Mouse (Mus musculus): ENCODE data around the gene Spindoc. TPM values are rescaled to one million over a fixed set of nuclear protein-coding genes. Genes with fewer than 3 reads are reported as not detected.

Gene Spindoc
- total RNA-seq, 4 experiments from 2014 or later = 21.8 to 27.1 (median 25.3) TPM

Small RNA genes within 50 kb of the gene (microRNA-seq; reads per million reads assigned to microRNA genes)
- 0 to 0.66 reads per million in 2 experiments for gene Mir6991

Other genes with a start within 250 kb of the Spindoc start
- 100 to 1,000 TPM; 267 to 296 (median 278) TPM for gene Otub1, start 176.7 kb downstream of the Spindoc start, total RNA-seq (2022)
- gene Cox8a, start 165.4 kb downstream of the Spindoc start, total RNA-seq (2022) = 1,000 to 10,000 TPM; 1,021 to 1,102 (median 1,060) TPM
- gene Naa40, start 141.8 kb downstream of the Spindoc start, total RNA-seq (2022) = 10 to 100 TPM; 30.6 to 39.2 (median 32.3) TPM
- gene Rcor2, start 115.7 kb downstream of the Spindoc start, total RNA-seq (2022) = 10 to 100 TPM; 15.5 to 17.6 (median 15.6) TPM
- 100 to 1,000 TPM; 126 to 144 (median 137) TPM for gene Mark2, start 41.1 kb downstream of the Spindoc start, total RNA-seq (2022)
- gene 2700081O15Rik, start 34.6 kb upstream of the Spindoc start, total RNA-seq (2022) = 10 to 100 TPM; 28.0 to 28.8 (median 28.5) TPM
- gene Rtn3, start 100.3 kb upstream of the Spindoc start, total RNA-seq (2022) = 100 to 1,000 TPM; 773 to 859 (median 828) TPM
- 10 to 100 TPM; 24.0 to 29.8 (median 27.7) TPM for gene Atl3, start 111.0 kb upstream of the Spindoc start, total RNA-seq (2022)
- gene Pla2g16, start 174.5 kb upstream of the Spindoc start, total RNA-seq (2022) = 10 to 100 TPM; 40.3 to 47.9 (median 41.9) TPM
- under 1 TPM; 0.68 to 0.91 (median 0.82) TPM for gene Lgals12, start 224.2 kb upstream of the Spindoc start, total RNA-seq (2022)
- under 1 TPM in 1 of 4 experiments, not detected in 3; 0.70 TPM for gene Hrasls5, start 229.5 kb upstream of the Spindoc start, total RNA-seq (2022)

Data from left cerebral cortex, adult 8-10 months (tissue).